Comparison of ENCODE assay signal across 8 mouse cellular contexts in genomic region chr4:137739151-137739923, GRCm38 (mm10). TPM values are rescaled to one million over a fixed set of nuclear protein-coding genes. Genes with fewer than 3 reads are reported as not detected.
A peak's percentile ranks its signal among the peaks of the same experiment; 100 is the strongest.
DNase-seq lines count a peak whose midpoint lies in the region; ATAC-seq and TF ChIP-seq lines count a peak whose summit lies in the region.

No protein-coding gene starts in this region.

- peaks cover 17 to 55% of the 10 kb centered on the region in 2 experiments for H3K4me1 ChIP-seq in CH12.LX (ENCODE audit: control insufficient read depth in 1 of 2, insufficient read depth in 2 of 2)
- peaks cover 4% of the 10 kb centered on the region; the same call in 1 of the 2 replicates for H3K4me1 ChIP-seq in forebrain, embryonic 11.5 days (replicated peaks; ENCODE audit: control insufficient read depth, insufficient read depth, low read length)
- peaks cover 16% of the 10 kb centered on the region for H3K4me1 ChIP-seq in kidney, embryonic 15.5 days

- WGBS in forebrain, embryonic 11.5 days = 48% methylated on average over 9 of the region's 9 CpGs
- WGBS in kidney, embryonic 15.5 days = 48% methylated on average over 9 of the region's 9 CpGs

- TF ChIP-seq CTCF in CH12.LX (conservative IDR thresholded peaks at IDR 0.05 in 1 of 2, IDR thresholded peaks at IDR 0.05 in 1 of 2; ENCODE audit: low read depth in 2 of 2, low read length in 2 of 2) = no peak

- peak; percentile 81 for ATAC-seq in forebrain, embryonic 11.5 days (replicated peaks; ENCODE audit: low FRiP score)
- peak; percentile 53; the same call in 1 of the 2 replicates for ATAC-seq in kidney, embryonic 15.5 days (replicated peaks; ENCODE audit: low FRiP score)

- H3K27ac ChIP-seq in CH12.LX (ENCODE audit: insufficient read depth, low read depth) = no peak overlapping the region
- H3K27ac ChIP-seq in forebrain, embryonic 11.5 days (ENCODE audit: low read depth, low read length) = no peak overlapping the region
- H3K27ac ChIP-seq in kidney, embryonic 15.5 days = no peak overlapping the region

- H3K4me2 ChIP-seq in CH12.LX (ENCODE audit: insufficient read depth, low read depth, poor library complexity, severe bottlenecking) = no peak overlapping the region
- peak overlapping the region; percentile 32; the same call in 1 of the 2 replicates for H3K4me2 ChIP-seq in forebrain, embryonic 11.5 days (ENCODE audit: low read depth, low read length, severe bottlenecking)
- peak overlapping the region; percentile 40; the same call in 1 of the 2 replicates for H3K4me2 ChIP-seq in kidney, embryonic 15.5 days

- no peak overlapping the region for H3K4me3 ChIP-seq in CH12.LX (replicated peaks in 1 of 3; ENCODE audit: low read depth in 2 of 3, low read length in 2 of 3, poor library complexity in 1 of 3)
- H3K4me3 ChIP-seq in forebrain, embryonic 11.5 days (ENCODE audit: low read depth, low read length) = no peak overlapping the region
- no peak overlapping the region for H3K4me3 ChIP-seq in kidney, embryonic 15.5 days (replicated peaks)

- no peak overlapping the region for H3K9ac ChIP-seq in CH12.LX (ENCODE audit: insufficient read depth, low read depth)
- no peak overlapping the region for H3K9ac ChIP-seq in forebrain, embryonic 11.5 days (ENCODE audit: low read length)
- H3K9ac ChIP-seq in kidney, embryonic 15.5 days = no peak overlapping the region

- H3K36me3 ChIP-seq in CH12.LX (replicated peaks in 1 of 2; ENCODE audit: control insufficient read depth in 1 of 2, insufficient read depth in 1 of 2, low read length in 1 of 2) = peaks cover 25 to 41% of the 10 kb centered on the region in 2 experiments
- H3K36me3 ChIP-seq in forebrain, embryonic 11.5 days (ENCODE audit: control insufficient read depth, insufficient read depth, low read length) = no peaks in the 10 kb centered on the region
- no peaks in the 10 kb centered on the region for H3K36me3 ChIP-seq in kidney, embryonic 15.5 days

- H3K27me3 ChIP-seq in CH12.LX (replicated peaks) = peaks cover 2% of the 10 kb centered on the region
- H3K27me3 ChIP-seq in forebrain, embryonic 11.5 days (ENCODE audit: control insufficient read depth, insufficient read depth, low read length) = no peaks in the 10 kb centered on the region
- no peaks in the 10 kb centered on the region for H3K27me3 ChIP-seq in kidney, embryonic 15.5 days

- TF ChIP-seq POLR2A in CH12.LX (IDR thresholded peaks at IDR 0.05; ENCODE audit: low read depth, low read length) = no peak

- no peak for TF ChIP-seq RAD21 in CH12.LX (IDR thresholded peaks at IDR 0.05; ENCODE audit: low read depth, low read length)

- peak; percentile 42 for DNase-seq in adrenal gland, postnatal 14 days
- DNase-seq in adrenal gland, adult 8-10 months = no peak
- peak; percentile 68 for DNase-seq in CH12.LX (ENCODE audit: extremely low read depth)
- peak; percentile 68 for DNase-seq in forebrain, embryonic 11.5 days (ENCODE audit: low spot score)
- DNase-seq in mesoderm, embryonic 11.5 days (ENCODE audit: low read depth, low spot score) = peak; percentile 66
- DNase-seq in thymus, postnatal 14 days = peak; percentile 58
- no peak for DNase-seq in natural killer cell, adult 2 months (ENCODE audit: low spot score in 2 of 2)

- H3K9me3 ChIP-seq in CH12.LX (replicated peaks; ENCODE audit: low read length) = no peaks in the 10 kb centered on the region
- H3K9me3 ChIP-seq in forebrain, embryonic 11.5 days (ENCODE audit: control insufficient read depth, low read length) = no peaks in the 10 kb centered on the region
- no peaks in the 10 kb centered on the region for H3K9me3 ChIP-seq in kidney, embryonic 15.5 days (replicated peaks)

- TF ChIP-seq EP300 in CH12.LX (IDR thresholded peaks at IDR 0.05; ENCODE audit: low read length) = no peak

- no peaks in the 10 kb centered on the region for H3K79me2 ChIP-seq in CH12.LX (replicated peaks; ENCODE audit: control insufficient read depth, extremely low read depth, insufficient read depth, poor library complexity, severe bottlenecking)

- dilution Hi-C loops in CH12.LX (cut with MboI; ENCODE audit: extremely low pct_ligation_motif_present, extremely low pct_unique_long_range_greater_than_20kb, low sequenced_read_pairs) = no loop called here

- in situ Hi-C loops in CH12.LX (cut with MboI; ENCODE audit: low pct_ligation_motif_present, low pct_unique_long_range_greater_than_20kb, low sequenced_read_pairs) = no loop called here

TF ChIP-seq in CH12.LX, 34 proteins besides CTCF, POLR2A, EP300 and RAD21:
- TF ChIP-seq KAT2A (IDR thresholded peaks at IDR 0.05; ENCODE audit: insufficient replicate concordance, low read length) (peak; percentile 86; the same call in 1 of the 2 replicates), CHD2 (IDR thresholded peaks at IDR 0.05; ENCODE audit: low read length) (peak; percentile 47; the same call in 1 of the 2 replicates), GABPA (IDR thresholded peaks at IDR 0.05; ENCODE audit: insufficient replicate concordance, low read depth, low read length) (peak; percentile 22; the same call in 1 of the 2 replicates), ELF1 (IDR thresholded peaks at IDR 0.05; ENCODE audit: low read depth, low read length) (peak; percentile 62), E2F4 (IDR thresholded peaks at IDR 0.05; ENCODE audit: insufficient replicate concordance, low read depth, low read length) (no peak), TCF12 (IDR thresholded peaks at IDR 0.05; ENCODE audit: low read depth, low read length) (no peak), POLR2AphosphoS2 (IDR thresholded peaks at IDR 0.05; ENCODE audit: low read depth, low read length) (0 out of 2 replicates have a peak, but pooled peaks have one; percentile 35), USF2 (conservative IDR thresholded peaks at IDR 0.05; ENCODE audit: low read depth, low read length) (peak; percentile 92), SIN3A (IDR thresholded peaks at IDR 0.05; ENCODE audit: low read length) (no peak), SMC3 (IDR thresholded peaks at IDR 0.05; ENCODE audit: low read depth, low read length) (no peak), USF1 (IDR thresholded peaks at IDR 0.05; ENCODE audit: low read depth, low read length) (peak; percentile 93), ZMIZ1 (IDR thresholded peaks at IDR 0.05; ENCODE audit: low read depth, low read length) (0 out of 2 replicates have a peak, but pooled peaks have one; percentile 30), HCFC1 (IDR thresholded peaks at IDR 0.05; ENCODE audit: low read depth, low read length) (peak; percentile 99)
TF ChIP-seq in CH12.LX: peak in this region for 9.

RNA-seq across cellular contexts. Expression of gene Alpl, which starts 56.8 kb away (rescaled TPM):
- 16.5 and 19.0 TPM in 2 replicates for total RNA-seq in adrenal gland, postnatal 14 days (2021)
- total RNA-seq in adrenal gland, adult 8-10 months (2022) = 100 to 1,000 TPM in 2 of 4 experiments, 1 to 10 TPM in 2; 5.0 to 180 (median 83.0) TPM
- total RNA-seq in CH12.LX (2012; rRNA removed) (115 and 130 TPM in 2 replicates), CH12.LX (2014; rRNA removed) (62.9 and 65.7 TPM in 2 replicates)
- polyA plus RNA-seq in CH12.LX (2012; ENCODE audit: insufficient read length, low read depth) = 152 and 164 TPM in 2 replicates
- polyA plus RNA-seq in forebrain, embryonic 11.5 days (2014; fragmentation: Nextera tagmentation; extraction: Ambion mirVana) = 16.1 and 18.1 TPM in 2 replicates
- polyA plus RNA-seq in kidney, embryonic 15.5 days (2015; fragmentation: Nextera tagmentation; extraction: Ambion mirVana) = 12.9 and 25.3 TPM in 2 replicates

Comparison
In these comparisons a context has a peak if more than half of its experiments do, and no peak if none do; other contexts are left out.
1. DNase-seq: peak in adrenal gland, postnatal 14 days (single experiment), CH12.LX (single experiment), forebrain, embryonic 11.5 days (single experiment), mesoderm, embryonic 11.5 days (single experiment) and thymus, postnatal 14 days (single experiment); none in adrenal gland, adult 8-10 months (single experiment) and natural killer cell, adult 2 months (0 of 2).